Mouse (Mus musculus): Measurements from ENCODE around the gene Thbs2.

DNA sequence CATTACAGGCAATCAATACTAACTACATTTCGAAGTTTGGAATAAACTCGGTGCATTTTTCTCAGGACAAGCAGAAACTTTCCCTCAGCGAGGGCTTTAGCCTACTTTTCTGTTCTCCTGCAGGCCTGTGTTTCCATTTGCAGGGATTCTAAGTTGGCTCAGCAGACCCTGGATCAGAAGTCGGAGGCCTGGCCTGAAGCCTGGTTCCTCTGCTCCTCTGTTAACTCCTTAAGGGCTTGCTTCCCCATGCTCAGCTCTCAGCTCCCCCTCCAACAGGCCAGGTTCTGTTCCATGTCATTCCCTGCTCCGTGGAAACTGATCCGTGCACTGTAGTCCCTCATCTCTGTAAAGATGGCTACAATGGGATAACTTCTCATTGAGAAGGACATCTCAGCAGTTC lies 2.1 kb downstream of the Thbs2 start:
- TF ChIP-seq MAFK (IDR thresholded peaks at IDR 0.05; ENCODE audit: insufficient read depth, low read depth, low read length), result no peak
- TF ChIP-seq CHD2 (IDR thresholded peaks at IDR 0.05; ENCODE audit: low read depth, low read length), result no peak
- no peak for TF ChIP-seq ZC3H11A (IDR thresholded peaks at IDR 0.05; ENCODE audit: borderline replicate concordance, low read depth, low read length)
